Mouse (Mus musculus) forebrain, embryonic 13.5 days (tissue): ENCODE results near the gene 4930564D02Rik. TPM values are rescaled to one million over a fixed set of nuclear protein-coding genes. Genes with fewer than 3 reads are reported as not detected.
A peak's percentile ranks its signal among the peaks of the same experiment; 100 is the strongest.

Experiments used
- ATAC-seq: fragments of 200-750 bp; cut with Nextera tagmentation; 2 replicates; pipeline ENCODE4 v1.8.0; 2017
- H3K27ac ChIP-seq: fragments of 300-500 bp; sonication (generic); 2 replicates; pipeline ENCODE4 v1.5.1; 2015; ENCODE audit warnings: inconsistent platforms, mild to moderate bottlenecking, moderate library complexity
- H3K27me3 ChIP-seq: fragments of 300-500 bp; sonication (generic); 2 replicates; pipeline ENCODE4 v1.6.1; 2015; ENCODE audit warnings: mild to moderate bottlenecking, inconsistent platforms
- H3K36me3 ChIP-seq: fragments of 300-500 bp; sonication (generic); 2 replicates; pipeline ENCODE4 v1.6.1; 2015; ENCODE audit warnings: mild to moderate bottlenecking, inconsistent platforms; ENCODE audit not compliant: poor library complexity, severe bottlenecking
- H3K4me1 ChIP-seq: fragments of 300-500 bp; sonication (generic); 2 replicates; pipeline ENCODE4 v1.6.1; 2015; ENCODE audit warnings: inconsistent platforms
- H3K4me2 ChIP-seq: fragments of 300-500 bp; sonication (generic); 2 replicates; pipeline ENCODE4 v1.6.1; 2015; ENCODE audit warnings: inconsistent platforms, mild to moderate bottlenecking, moderate library complexity
- H3K4me3 ChIP-seq: fragments of 300-500 bp; sonication (generic); 2 replicates; pipeline ENCODE4 v1.5.1; 2015; ENCODE audit warnings: mild to moderate bottlenecking, inconsistent platforms
- H3K9ac ChIP-seq: fragments of 300-500 bp; sonication (generic); 2 replicates; pipeline ENCODE4 v1.6.1; 2015; ENCODE audit warnings: mild to moderate bottlenecking, inconsistent platforms
- H3K9me3 ChIP-seq: fragments of 300-500 bp; sonication (generic); replicated peaks from 2 replicates; pipeline ENCODE4 v1.6.1; 2016; ENCODE audit warnings: inconsistent platforms
- WGBS: fragments of 180-500 bp; shearing (Covaris S2); methylation state at CpG from one replicate; pipeline ENCODE4 v1.1.7; 2015; 5-methylcytosine and 5-hydroxymethylcytosine counted together
- polyA plus RNA-seq: library from polyadenylated mRNA; unstranded; fragments of >200 nt; fragmentation: Nextera tagmentation; extraction: Ambion mirVana; gene quantifications from 2 replicates; pipeline ENCODE4 v1.2.1, GENCODE M21; 2015

The 4930564D02Rik gene
- polyA plus RNA-seq, 1 experiment from 2014 or later = not detected

GRCm38 (mm10) chr3:105060992-105061391 is 5.7 kb upstream of the 4930564D02Rik start:
- peaks cover 8% of the 10 kb centered on the region; the same call in 1 of the 2 replicates for H3K27me3 ChIP-seq
- 81% methylated on average over 6 of the region's 6 CpGs for WGBS
- H3K9ac ChIP-seq = no peak overlapping the region
- H3K9me3 ChIP-seq = no peaks in the 10 kb centered on the region
- no peak overlapping the region for H3K4me3 ChIP-seq
- H3K4me1 ChIP-seq = peaks cover 4% of the 10 kb centered on the region; the same call in 1 of the 2 replicates
- no peak overlapping the region for H3K4me2 ChIP-seq
- H3K36me3 ChIP-seq = no peaks in the 10 kb centered on the region
- H3K27ac ChIP-seq = no peak overlapping the region
- ATAC-seq = no peak

- Histone ChIP-seq H3K4me1 (peaks cover 4% of the 10 kb centered on the region; the same call in 1 of the 2 replicates), H3K4me2 (no peak overlapping the region), H3K27ac (no peak overlapping the region), H3K4me3 (no peak overlapping the region), H3K27me3 (peaks cover 8% of the 10 kb centered on the region; the same call in 1 of the 2 replicates), H3K36me3 (no peaks in the 10 kb centered on the region), H3K9ac (no peak overlapping the region), H3K9me3 (no peaks in the 10 kb centered on the region)
- 87% methylated on average over 3 of the region's 3 CpGs for WGBS
- ATAC-seq = no peak
These were observed 5.1 kb upstream of the 4930564D02Rik start for GRCm38 (mm10) chr3:105061496-105061895.

GRCm38 (mm10) chr3:105061991-105062390 is 4.7 kb upstream of the 4930564D02Rik start:
- Histone ChIP-seq H3K4me2 (no peak overlapping the region), H3K9me3 (no peaks in the 10 kb centered on the region), H3K4me3 (no peak overlapping the region), H3K27me3 (peaks cover 8% of the 10 kb centered on the region; the same call in 1 of the 2 replicates), H3K27ac (no peak overlapping the region), H3K4me1 (peaks cover 4% of the 10 kb centered on the region; the same call in 1 of the 2 replicates), H3K36me3 (no peaks in the 10 kb centered on the region), H3K9ac (no peak overlapping the region)
- ATAC-seq = no peak
- WGBS = 58% methylated on average over 1 of the region's 1 CpGs

- H3K4me2 ChIP-seq = no peak overlapping the region
- H3K27me3 ChIP-seq = peaks cover 8% of the 10 kb centered on the region; the same call in 1 of the 2 replicates
- H3K9me3 ChIP-seq = no peaks in the 10 kb centered on the region
- H3K36me3 ChIP-seq = no peaks in the 10 kb centered on the region
- no peak overlapping the region for H3K27ac ChIP-seq
- H3K4me1 ChIP-seq = peaks cover 4% of the 10 kb centered on the region; the same call in 1 of the 2 replicates
- no peak overlapping the region for H3K4me3 ChIP-seq
- no peak for ATAC-seq
- no peak overlapping the region for H3K9ac ChIP-seq
- WGBS = 84% methylated on average over 9 of the region's 9 CpGs
These were observed 4.0 kb upstream of the 4930564D02Rik start for GRCm38 (mm10) chr3:105062676-105063075.

GRCm38 (mm10) chr3:105070553-105070952 is 3.9 kb downstream of the 4930564D02Rik start:
- no peak for ATAC-seq
- H3K36me3 ChIP-seq = no peaks in the 10 kb centered on the region
- no peaks in the 10 kb centered on the region for H3K4me1 ChIP-seq
- no peak overlapping the region for H3K4me2 ChIP-seq
- whole genome bisulfite sequencing = 85% methylated on average over 8 of the region's 8 CpGs
- no peaks in the 10 kb centered on the region for H3K9me3 ChIP-seq
- no peaks in the 10 kb centered on the region for H3K27me3 ChIP-seq
- no peak overlapping the region for H3K9ac ChIP-seq
- no peak overlapping the region for H3K4me3 ChIP-seq
- no peak overlapping the region for H3K27ac ChIP-seq

- Histone ChIP-seq H3K4me1 (no peaks in the 10 kb centered on the region), H3K9ac (no peak overlapping the region), H3K4me2 (no peak overlapping the region), H3K9me3 (no peaks in the 10 kb centered on the region), H3K27ac (no peak overlapping the region), H3K4me3 (no peak overlapping the region), H3K36me3 (no peaks in the 10 kb centered on the region), H3K27me3 (no peaks in the 10 kb centered on the region)
- ATAC-seq = no peak
- WGBS = 94% methylated on average over 5 of the region's 5 CpGs
These were observed 4.6 kb downstream of the 4930564D02Rik start for GRCm38 (mm10) chr3:105071251-105071650.

- Histone ChIP-seq H3K4me2 (no peak overlapping the region), H3K9me3 (no peaks in the 10 kb centered on the region)
These were observed 5.9 kb downstream of the 4930564D02Rik start for GRCm38 (mm10) chr3:105072536-105072935.

GRCm38 (mm10) chr3:105075796-105076195 is 9.2 kb downstream of the 4930564D02Rik start:
- no peak overlapping the region for H3K27ac ChIP-seq
- H3K4me1 ChIP-seq = peaks cover 3% of the 10 kb centered on the region
- no peak overlapping the region for H3K4me3 ChIP-seq
- no peaks in the 10 kb centered on the region for H3K27me3 ChIP-seq
- WGBS = 92% methylated on average over 5 of the region's 5 CpGs
- ATAC-seq = no peak
- H3K4me2 ChIP-seq = no peak overlapping the region
- no peaks in the 10 kb centered on the region for H3K9me3 ChIP-seq
- H3K36me3 ChIP-seq = no peaks in the 10 kb centered on the region
- no peak overlapping the region for H3K9ac ChIP-seq

More at GRCm38 (mm10) chr3:105072536-105072935, 5.9 kb downstream of the 4930564D02Rik start:
- Histone ChIP-seq H3K4me3 (no peak overlapping the region), H3K4me1 (no peaks in the 10 kb centered on the region), H3K36me3 (no peaks in the 10 kb centered on the region), H3K9ac (no peak overlapping the region), H3K27me3 (no peaks in the 10 kb centered on the region), H3K27ac (no peak overlapping the region)
- ATAC-seq = no peak
- WGBS = 90% methylated on average over 10 of the region's 10 CpGs

- no peaks in the 10 kb centered on the region for H3K9me3 ChIP-seq
- H3K27ac ChIP-seq = no peak overlapping the region
- H3K4me1 ChIP-seq = peaks cover 3% of the 10 kb centered on the region
- 17% methylated on average over 7 of the region's 7 CpGs for WGBS
- no peaks in the 10 kb centered on the region for H3K36me3 ChIP-seq
- ATAC-seq = peak; percentile 95
- H3K4me3 ChIP-seq = no peak overlapping the region
- no peak overlapping the region for H3K4me2 ChIP-seq
- no peaks in the 10 kb centered on the region for H3K27me3 ChIP-seq
- no peak overlapping the region for H3K9ac ChIP-seq
These were observed 11.7 kb downstream of the 4930564D02Rik start for GRCm38 (mm10) chr3:105078231-105078826.

GRCm38 (mm10) chr3:105087344-105087743 is 20.7 kb downstream of the 4930564D02Rik start:
- no peaks in the 10 kb centered on the region for H3K9me3 ChIP-seq
- WGBS = 79% methylated on average over 3 of the region's 3 CpGs
- no peaks in the 10 kb centered on the region for H3K4me1 ChIP-seq
- no peak overlapping the region for H3K4me2 ChIP-seq
- no peaks in the 10 kb centered on the region for H3K27me3 ChIP-seq
- H3K9ac ChIP-seq = no peak overlapping the region
- no peak overlapping the region for H3K4me3 ChIP-seq
- ATAC-seq = no peak
- no peak overlapping the region for H3K27ac ChIP-seq
- no peaks in the 10 kb centered on the region for H3K36me3 ChIP-seq

- 97% methylated on average over 2 of the region's 2 CpGs for WGBS
- H3K4me2 ChIP-seq = no peak overlapping the region
- H3K9me3 ChIP-seq = no peaks in the 10 kb centered on the region
- ATAC-seq = no peak
- H3K4me3 ChIP-seq = no peak overlapping the region
- H3K27me3 ChIP-seq = no peaks in the 10 kb centered on the region
- H3K27ac ChIP-seq = no peak overlapping the region
- no peaks in the 10 kb centered on the region for H3K36me3 ChIP-seq
- no peak overlapping the region for H3K9ac ChIP-seq
- no peaks in the 10 kb centered on the region for H3K4me1 ChIP-seq
These were observed 22.0 kb downstream of the 4930564D02Rik start for GRCm38 (mm10) chr3:105088638-105089037.

- Histone ChIP-seq H3K27me3 (no peaks in the 10 kb centered on the region), H3K4me2 (no peak overlapping the region), H3K4me1 (no peaks in the 10 kb centered on the region), H3K9ac (no peak overlapping the region), H3K4me3 (no peak overlapping the region), H3K36me3 (no peaks in the 10 kb centered on the region), H3K27ac (no peak overlapping the region), H3K9me3 (no peaks in the 10 kb centered on the region)
- ATAC-seq = no peak
- 94% methylated on average over 7 of the region's 7 CpGs for WGBS
These were observed 23.5 kb downstream of the 4930564D02Rik start for GRCm38 (mm10) chr3:105090147-105090546.

GRCm38 (mm10) chr3:105090981-105091380 is 24.3 kb downstream of the 4930564D02Rik start:
- Histone ChIP-seq H3K4me3 (no peak overlapping the region), H3K27me3 (no peaks in the 10 kb centered on the region), H3K4me1 (no peaks in the 10 kb centered on the region), H3K9me3 (no peaks in the 10 kb centered on the region), H3K4me2 (no peak overlapping the region), H3K36me3 (no peaks in the 10 kb centered on the region), H3K9ac (no peak overlapping the region), H3K27ac (no peak overlapping the region)
- WGBS = 29% methylated on average over 3 of the region's 3 CpGs
- peak; percentile 69; the same call in 1 of the 2 replicates for ATAC-seq
